Mouse (Mus musculus): ENCODE results near the gene Htra2. TPM values are rescaled to one million over a fixed set of nuclear protein-coding genes. Genes with fewer than 3 reads are reported as not detected.

Gene Htra2
- 36.8 and 37.4 TPM in 2 replicates for polyA plus RNA-seq (2011; ENCODE audit: insufficient read depth, insufficient read length, low read depth, missing spikeins)

DNA sequence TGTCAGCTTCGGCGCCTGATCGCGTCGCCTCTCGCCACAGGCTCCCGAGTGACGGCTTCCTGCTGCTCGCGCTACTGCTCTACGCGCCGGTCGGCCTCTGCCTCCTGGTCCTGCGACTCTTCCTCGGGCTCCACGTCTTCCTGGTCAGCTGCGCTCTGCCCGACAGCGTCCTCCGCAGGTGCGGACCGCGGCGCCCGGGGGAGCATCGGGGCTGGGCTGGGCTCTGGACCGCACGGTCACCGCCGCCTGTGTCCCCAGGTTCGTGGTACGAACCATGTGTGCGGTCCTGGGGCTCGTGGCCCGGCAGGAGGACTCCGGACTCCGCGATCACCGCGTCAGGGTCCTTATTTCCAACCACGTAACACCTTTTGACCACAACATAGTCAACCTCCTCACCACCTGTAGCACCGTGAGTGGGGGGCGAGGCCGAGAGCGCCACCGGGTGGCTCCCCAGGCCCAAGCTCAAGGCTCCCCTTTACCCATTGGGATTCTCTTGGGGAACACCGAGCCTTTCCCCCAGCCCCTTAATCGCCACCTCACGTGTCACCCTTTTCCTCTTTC lies at the start of gene Htra2:
Gene Htra2, minus strand, starts transcription at position 403 of the 561 bp plus-strand sequence.
- H3K36me3 ChIP-seq (ENCODE audit: control insufficient read depth, insufficient read depth, low read length, poor library complexity, severe bottlenecking): peaks cover 5% of the 10 kb centered on the region; the same call in 1 of the 2 replicates

GRCm38 (mm10) chr6:83104158-83104557 lies 49.1 kb upstream of the Htra2 start:
- Histone ChIP-seq H3K9ac (ENCODE audit: low read depth, poor library complexity, severe bottlenecking) (no peak overlapping the region), H3K27me3 (ENCODE audit: control insufficient read depth, insufficient read depth, low read length, poor library complexity, severe bottlenecking) (no peaks in the 10 kb centered on the region), H3K4me3 (ENCODE audit: low read depth, low read length) (no peak overlapping the region), H3K4me1 (ENCODE audit: control insufficient read depth, insufficient read depth, low read length) (no peaks in the 10 kb centered on the region), H3K9me3 (replicated peaks; ENCODE audit: control insufficient read depth, insufficient read depth, low read length, poor library complexity, severe bottlenecking) (no peaks in the 10 kb centered on the region), H3K27ac (ENCODE audit: insufficient read depth, low read length) (no peak overlapping the region), H3K36me3 (ENCODE audit: control insufficient read depth, insufficient read depth, low read length, poor library complexity, severe bottlenecking) (no peaks in the 10 kb centered on the region)
- TF ChIP-seq EP300 (IDR thresholded peaks at IDR 0.05; ENCODE audit: insufficient read depth, low read depth, low read length): no peak
- no peak for TF ChIP-seq POLR2A (IDR thresholded peaks at IDR 0.05; ENCODE audit: insufficient read depth, low read length)
- no peak for TF ChIP-seq CTCF (IDR thresholded peaks at IDR 0.05; ENCODE audit: low read depth, low read length)

More for the DNA sequence above, at the start of gene Htra2:
- H3K4me1 ChIP-seq (ENCODE audit: control insufficient read depth, insufficient read depth, low read length): peaks cover 4% of the 10 kb centered on the region
- H3K4me3 ChIP-seq (ENCODE audit: low read depth, low read length): peak within 1 kb of the TSS; percentile 80
- H3K9me3 ChIP-seq (replicated peaks; ENCODE audit: control insufficient read depth, insufficient read depth, low read length, poor library complexity, severe bottlenecking): no peaks in the 10 kb centered on the region
- H3K27ac ChIP-seq (ENCODE audit: insufficient read depth, low read length): 0 out of 2 replicates have a peak within 1 kb of the TSS, but pooled peaks have one; percentile 5
- TF ChIP-seq CTCF (IDR thresholded peaks at IDR 0.05; ENCODE audit: low read depth, low read length) (peak; percentile 65), EP300 (IDR thresholded peaks at IDR 0.05; ENCODE audit: insufficient read depth, low read depth, low read length) (no peak)
- peak within 1 kb of the TSS; percentile 91 for H3K9ac ChIP-seq (ENCODE audit: low read depth, poor library complexity, severe bottlenecking)
- no peaks in the 10 kb centered on the region for H3K27me3 ChIP-seq (ENCODE audit: control insufficient read depth, insufficient read depth, low read length, poor library complexity, severe bottlenecking)

- Histone ChIP-seq H3K27me3 (ENCODE audit: control insufficient read depth, insufficient read depth, low read length, poor library complexity, severe bottlenecking) (no peaks in the 10 kb centered on the region), H3K9ac (ENCODE audit: low read depth, poor library complexity, severe bottlenecking) (no peak overlapping the region), H3K4me3 (ENCODE audit: low read depth, low read length) (no peak overlapping the region), H3K27ac (ENCODE audit: insufficient read depth, low read length) (no peak overlapping the region), H3K9me3 (replicated peaks; ENCODE audit: control insufficient read depth, insufficient read depth, low read length, poor library complexity, severe bottlenecking) (no peaks in the 10 kb centered on the region), H3K4me1 (ENCODE audit: control insufficient read depth, insufficient read depth, low read length) (no peaks in the 10 kb centered on the region), H3K36me3 (ENCODE audit: control insufficient read depth, insufficient read depth, low read length, poor library complexity, severe bottlenecking) (no peaks in the 10 kb centered on the region)
- TF ChIP-seq EP300 (IDR thresholded peaks at IDR 0.05; ENCODE audit: insufficient read depth, low read depth, low read length) (no peak), CTCF (IDR thresholded peaks at IDR 0.05; ENCODE audit: low read depth, low read length) (no peak), POLR2A (IDR thresholded peaks at IDR 0.05; ENCODE audit: insufficient read depth, low read length) (no peak)
Observed at GRCm38 (mm10) chr6:83103130-83103650, 48.1 kb upstream of the Htra2 start.

DNA sequence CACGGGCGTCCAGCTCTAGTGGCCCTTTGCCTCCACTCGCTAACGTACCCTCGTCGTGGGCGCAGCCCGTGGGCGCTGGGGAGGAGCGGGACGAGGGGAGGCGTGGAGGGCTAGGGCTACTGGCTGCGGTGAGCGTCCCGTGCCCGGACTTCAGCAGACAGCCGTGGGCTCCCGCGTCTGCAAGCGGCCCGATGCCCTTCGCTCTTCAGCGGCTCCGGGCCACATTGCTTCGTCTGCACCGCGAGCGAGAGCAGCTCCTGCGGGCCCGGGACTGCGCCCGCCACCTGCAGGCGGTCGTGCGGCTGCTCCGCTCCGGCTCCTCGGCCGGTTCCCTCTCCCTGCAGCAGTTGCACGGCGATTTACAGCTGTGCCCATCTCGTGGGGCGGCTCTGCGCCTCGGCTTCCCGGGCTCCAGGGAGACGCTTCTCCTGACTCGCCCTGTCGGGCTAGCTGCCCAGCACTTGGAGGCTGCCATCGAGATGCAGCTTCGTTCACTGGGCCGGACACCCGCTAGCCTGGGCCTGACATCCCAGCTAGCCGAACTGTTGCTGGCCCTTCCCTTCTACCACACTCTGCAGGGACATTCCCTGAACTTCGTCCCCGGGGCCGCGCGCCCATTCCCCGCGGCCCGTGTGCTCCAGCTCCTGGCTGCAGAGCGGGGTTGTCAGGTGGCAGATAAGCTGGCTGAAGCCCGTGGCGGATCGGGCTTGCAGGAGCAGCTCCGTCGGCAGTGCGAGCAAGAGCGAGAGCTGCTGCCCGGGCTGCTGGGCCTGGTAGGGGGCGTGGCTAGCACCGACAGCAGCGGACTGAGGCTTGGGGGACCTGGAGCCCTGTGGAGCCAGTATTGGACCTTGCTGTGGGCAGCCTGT lies 46.8 kb upstream of the Htra2 start:
- Histone ChIP-seq H3K4me1 (ENCODE audit: control insufficient read depth, insufficient read depth, low read length) (no peaks in the 10 kb centered on the region), H3K4me3 (ENCODE audit: low read depth, low read length) (peak overlapping the region; percentile 87), H3K27me3 (ENCODE audit: control insufficient read depth, insufficient read depth, low read length, poor library complexity, severe bottlenecking) (no peaks in the 10 kb centered on the region), H3K27ac (ENCODE audit: insufficient read depth, low read length) (no peak overlapping the region), H3K9ac (ENCODE audit: low read depth, poor library complexity, severe bottlenecking) (peak overlapping the region; percentile 42), H3K36me3 (ENCODE audit: control insufficient read depth, insufficient read depth, low read length, poor library complexity, severe bottlenecking) (no peaks in the 10 kb centered on the region), H3K9me3 (replicated peaks; ENCODE audit: control insufficient read depth, insufficient read depth, low read length, poor library complexity, severe bottlenecking) (no peaks in the 10 kb centered on the region)
- peak; percentile 9 for TF ChIP-seq CTCF (IDR thresholded peaks at IDR 0.05; ENCODE audit: low read depth, low read length)
- no peak for TF ChIP-seq POLR2A (IDR thresholded peaks at IDR 0.05; ENCODE audit: insufficient read depth, low read length)

- H3K9me3 ChIP-seq (replicated peaks; ENCODE audit: control insufficient read depth, insufficient read depth, low read length, poor library complexity, severe bottlenecking): no peaks in the 10 kb centered on the region
- no peaks in the 10 kb centered on the region for H3K4me1 ChIP-seq (ENCODE audit: control insufficient read depth, insufficient read depth, low read length)
- H3K27ac ChIP-seq (ENCODE audit: insufficient read depth, low read length): no peak within 1 kb of the TSS
- H3K36me3 ChIP-seq (ENCODE audit: control insufficient read depth, insufficient read depth, low read length, poor library complexity, severe bottlenecking): no peaks in the 10 kb centered on the region
- peak within 1 kb of the TSS; percentile 87 for H3K4me3 ChIP-seq (ENCODE audit: low read depth, low read length)
- TF ChIP-seq EP300 (IDR thresholded peaks at IDR 0.05; ENCODE audit: insufficient read depth, low read depth, low read length): no peak
- peak; percentile 46 for TF ChIP-seq CTCF (IDR thresholded peaks at IDR 0.05; ENCODE audit: low read depth, low read length)
- peak within 1 kb of the TSS; percentile 42 for H3K9ac ChIP-seq (ENCODE audit: low read depth, poor library complexity, severe bottlenecking)
- no peaks in the 10 kb centered on the region for H3K27me3 ChIP-seq (ENCODE audit: control insufficient read depth, insufficient read depth, low read length, poor library complexity, severe bottlenecking)
Observed at GRCm38 (mm10) chr6:83101316-83101687, 46.2 kb upstream of the Htra2 start, which contains the start of the genes Ccdc142 and Gm42688. Ccdc142 (plus strand) TSS chr6:83101601. Gm42688 (plus strand) TSS chr6:83101617.

- no peak overlapping the region for H3K9ac ChIP-seq (ENCODE audit: low read depth, poor library complexity, severe bottlenecking)
- TF ChIP-seq EP300 (IDR thresholded peaks at IDR 0.05; ENCODE audit: insufficient read depth, low read depth, low read length): no peak
- no peak for TF ChIP-seq CTCF (IDR thresholded peaks at IDR 0.05; ENCODE audit: low read depth, low read length)
- TF ChIP-seq POLR2A (IDR thresholded peaks at IDR 0.05; ENCODE audit: insufficient read depth, low read length): no peak
- no peaks in the 10 kb centered on the region for H3K9me3 ChIP-seq (replicated peaks; ENCODE audit: control insufficient read depth, insufficient read depth, low read length, poor library complexity, severe bottlenecking)
- no peaks in the 10 kb centered on the region for H3K36me3 ChIP-seq (ENCODE audit: control insufficient read depth, insufficient read depth, low read length, poor library complexity, severe bottlenecking)
- no peak overlapping the region for H3K27ac ChIP-seq (ENCODE audit: insufficient read depth, low read length)
- H3K4me1 ChIP-seq (ENCODE audit: control insufficient read depth, insufficient read depth, low read length): no peaks in the 10 kb centered on the region
- no peak overlapping the region for H3K4me3 ChIP-seq (ENCODE audit: low read depth, low read length)
- no peaks in the 10 kb centered on the region for H3K27me3 ChIP-seq (ENCODE audit: control insufficient read depth, insufficient read depth, low read length, poor library complexity, severe bottlenecking)
Observed at GRCm38 (mm10) chr6:83098411-83098810, 43.3 kb upstream of the Htra2 start.
